Comparison of ENCODE assay signal across 13 mouse cellular contexts in genomic region chr5:114137481-114138276, GRCm38 (mm10). TPM values are rescaled to one million over a fixed set of nuclear protein-coding genes. Genes with fewer than 3 reads are reported as not detected.
DNase-seq lines count a peak whose midpoint lies in the region; ATAC-seq lines count a peak whose summit lies in the region.
"Had no signal": no experiment of that assay in that cellular context is flagged by ENCODE, and none has a peak within 500 bp of the region (broad histone marks: within the 10 kb centered on the region; RNA-seq: fewer than 3 reads in every experiment).

No protein-coding gene starts in this region.

- peaks cover 54% of the 10 kb centered on the region for H3K4me1 ChIP-seq in heart, embryonic 12.5 days (replicated peaks)
- H3K4me1 ChIP-seq in midbrain, embryonic 11.5 days (ENCODE audit: control insufficient read depth, insufficient read depth, low read length): peaks cover 6% of the 10 kb centered on the region
- peaks cover 30% of the 10 kb centered on the region for H3K4me1 ChIP-seq in midbrain, embryonic 10.5 days
- peaks cover 31% of the 10 kb centered on the region for H3K4me1 ChIP-seq in intestine, embryonic 16.5 days (ENCODE audit: control insufficient read depth, insufficient read depth, low read length)
- peaks cover 33% of the 10 kb centered on the region for H3K4me1 ChIP-seq in stomach, embryonic 16.5 days (ENCODE audit: control insufficient read depth, insufficient read depth, low read length)

- ATAC-seq in heart, embryonic 12.5 days (ENCODE audit: insufficient number of reproducible peaks, low FRiP score): no peak
- no peak for ATAC-seq in midbrain, embryonic 11.5 days (ENCODE audit: low FRiP score)
- peak; percentile 29 for ATAC-seq in intestine, embryonic 16.5 days
- peak; percentile 15; the same call in 1 of the 2 replicates for ATAC-seq in stomach, embryonic 16.5 days (ENCODE audit: insufficient read depth, low FRiP score)
- no peak for ATAC-seq in megakaryocyte progenitor cell, adult 5-6 weeks (replicated peaks; ENCODE audit: poor library complexity)

- 0 out of 2 replicates have a peak overlapping the region, but pooled peaks have one; percentile 40 for H3K9ac ChIP-seq in heart, embryonic 12.5 days
- H3K9ac ChIP-seq in midbrain, embryonic 11.5 days (ENCODE audit: low read length): 0 out of 2 replicates have a peak overlapping the region, but pooled peaks have one; percentile 15
- no peak overlapping the region for H3K9ac ChIP-seq in intestine, embryonic 16.5 days (ENCODE audit: low read depth, low read length)
- H3K9ac ChIP-seq in stomach, embryonic 16.5 days (ENCODE audit: low read length): peak overlapping the region; percentile 29; the same call in 1 of the 2 replicates
- H3K9ac ChIP-seq: embryonic facial prominence, embryonic 12.5 days; liver, embryonic 13.5 days had no signal

- 0 out of 2 replicates have a peak overlapping the region, but pooled peaks have one; percentile 9 for H3K4me2 ChIP-seq in heart, embryonic 12.5 days
- H3K4me2 ChIP-seq in midbrain, embryonic 11.5 days: no peak overlapping the region
- peak overlapping the region; percentile 22 for H3K4me2 ChIP-seq in intestine, embryonic 16.5 days (ENCODE audit: low read depth, low read length)
- H3K4me2 ChIP-seq in stomach, embryonic 16.5 days (ENCODE audit: low read depth, low read length): no peak overlapping the region
- H3K4me2 ChIP-seq: embryonic facial prominence, embryonic 12.5 days; liver, embryonic 13.5 days had no signal

- peaks cover 30% of the 10 kb centered on the region for H3K36me3 ChIP-seq in heart, embryonic 12.5 days
- H3K36me3 ChIP-seq in midbrain, embryonic 11.5 days (ENCODE audit: control insufficient read depth, insufficient read depth, low read length): peaks cover 8% of the 10 kb centered on the region; the same call in 1 of the 2 replicates
- H3K36me3 ChIP-seq in midbrain, embryonic 10.5 days: peaks cover 78% of the 10 kb centered on the region
- no peaks in the 10 kb centered on the region for H3K36me3 ChIP-seq in intestine, embryonic 16.5 days (ENCODE audit: control insufficient read depth, insufficient read depth, low read length)
- no peaks in the 10 kb centered on the region for H3K36me3 ChIP-seq in stomach, embryonic 16.5 days (ENCODE audit: control insufficient read depth, insufficient read depth, low read length)

- H3K27me3 ChIP-seq in heart, embryonic 12.5 days (replicated peaks): no peaks in the 10 kb centered on the region
- H3K27me3 ChIP-seq in midbrain, embryonic 11.5 days (ENCODE audit: control insufficient read depth, insufficient read depth, low read length): no peaks in the 10 kb centered on the region
- H3K27me3 ChIP-seq in midbrain, embryonic 10.5 days (ENCODE audit: low read depth, poor library complexity, severe bottlenecking): no peaks in the 10 kb centered on the region
- no peaks in the 10 kb centered on the region for H3K27me3 ChIP-seq in intestine, embryonic 16.5 days (replicated peaks; ENCODE audit: control insufficient read depth, insufficient read depth, low read length)
- no peaks in the 10 kb centered on the region for H3K27me3 ChIP-seq in stomach, embryonic 16.5 days (ENCODE audit: control insufficient read depth, insufficient read depth, low read length)
- H3K27me3 ChIP-seq: embryonic facial prominence, embryonic 12.5 days; liver, embryonic 13.5 days had no signal

- DNase-seq in heart, adult 18-20 months: no peak
- DNase-seq in midbrain, embryonic 11.5 days (ENCODE audit: low spot score, missing footprints): no peak
- DNase-seq in midbrain, embryonic 10.5 days (ENCODE audit: low spot score): no peak
- no peak for DNase-seq in spleen, postnatal 14 days (ENCODE audit: low spot score in 2 of 2)
- DNase-seq: adrenal gland, adult 8-10 months; cerebellum, adult 2 months; gastrocnemius, postnatal 10 days; liver, embryonic 13.5 days had no signal

- no peak overlapping the region for H3K4me3 ChIP-seq in heart, embryonic 12.5 days
- H3K4me3 ChIP-seq in midbrain, embryonic 11.5 days (ENCODE audit: low read depth, low read length): no peak overlapping the region
- no peak overlapping the region for H3K4me3 ChIP-seq in midbrain, embryonic 10.5 days
- H3K4me3 ChIP-seq in intestine, embryonic 16.5 days (ENCODE audit: low read length): no peak overlapping the region
- H3K4me3 ChIP-seq in stomach, embryonic 16.5 days (replicated peaks; ENCODE audit: low read length): no peak overlapping the region
- H3K4me3 ChIP-seq: embryonic facial prominence, embryonic 12.5 days; liver, embryonic 13.5 days had no signal

- no peaks in the 10 kb centered on the region for H3K9me3 ChIP-seq in heart, embryonic 12.5 days (replicated peaks)
- H3K9me3 ChIP-seq in midbrain, embryonic 11.5 days (ENCODE audit: control insufficient read depth, low read length): no peaks in the 10 kb centered on the region
- H3K9me3 ChIP-seq in midbrain, embryonic 10.5 days (replicated peaks): no peaks in the 10 kb centered on the region
- no peaks in the 10 kb centered on the region for H3K9me3 ChIP-seq in intestine, embryonic 16.5 days (ENCODE audit: control insufficient read depth, low read length)
- no peaks in the 10 kb centered on the region for H3K9me3 ChIP-seq in stomach, embryonic 16.5 days (replicated peaks; ENCODE audit: control insufficient read depth, low read length)
- H3K9me3 ChIP-seq: embryonic facial prominence, embryonic 12.5 days; liver, embryonic 13.5 days had no signal

- H3K27ac ChIP-seq in heart, embryonic 12.5 days (ENCODE audit: poor library complexity, severe bottlenecking): peak overlapping the region; percentile 85
- H3K27ac ChIP-seq in midbrain, embryonic 11.5 days (ENCODE audit: low read depth, low read length): no peak overlapping the region
- no peak overlapping the region for H3K27ac ChIP-seq in midbrain, embryonic 10.5 days (replicated peaks)
- peak overlapping the region; percentile 90 for H3K27ac ChIP-seq in intestine, embryonic 16.5 days (ENCODE audit: low read length)
- peak overlapping the region; percentile 84 for H3K27ac ChIP-seq in stomach, embryonic 16.5 days (ENCODE audit: low read length)
- H3K27ac ChIP-seq: liver, embryonic 13.5 days had no signal

- 74% methylated on average over 15 of the region's 15 CpGs for WGBS in heart, embryonic 12.5 days
- 93% methylated on average over 15 of the region's 15 CpGs for WGBS in midbrain, embryonic 11.5 days
- WGBS in midbrain, embryonic 10.5 days: 95% methylated on average over 15 of the region's 15 CpGs
- 73% methylated on average over 15 of the region's 15 CpGs for WGBS in intestine, embryonic 16.5 days
- 74% methylated on average over 15 of the region's 15 CpGs for WGBS in stomach, embryonic 16.5 days

RNA-seq across cellular contexts. Expression of gene Ung, which starts 7.5 kb away (rescaled TPM):
- polyA plus RNA-seq in heart, embryonic 12.5 days (2016; fragmentation: Nextera tagmentation; extraction: Ambion mirVana): 60.6 and 60.7 TPM in 2 replicates
- 10 to 100 TPM; 24.8 to 26.0 TPM for total RNA-seq in heart, adult 18-20 months (2021)
- 30.0 and 35.1 TPM in 2 replicates for polyA plus RNA-seq in midbrain, embryonic 11.5 days (2014; fragmentation: Nextera tagmentation; extraction: Ambion mirVana)
- polyA plus RNA-seq in midbrain, embryonic 10.5 days (2016; fragmentation: Nextera tagmentation; extraction: Ambion mirVana): 58.9 and 67.5 TPM in 2 replicates
- polyA plus RNA-seq in intestine, embryonic 16.5 days (2015; fragmentation: Nextera tagmentation; extraction: Ambion mirVana): 32.2 and 35.5 TPM in 2 replicates
- 33.4 and 34.3 TPM in 2 replicates for polyA plus RNA-seq in stomach, embryonic 16.5 days (2015; fragmentation: Nextera tagmentation; extraction: Ambion mirVana)
- 9.9 and 10.8 TPM in 2 replicates for total RNA-seq in megakaryocyte progenitor cell, adult 5-6 weeks (2015)
- 20.6 and 25.2 TPM in 2 replicates for total RNA-seq in megakaryocyte progenitor cell, adult 5-6 weeks (2017)

RNA-seq across cellular contexts. Expression of gene Acacb, which starts 8.7 kb away (rescaled TPM):
- 16.1 and 16.9 TPM in 2 replicates for polyA plus RNA-seq in heart, embryonic 12.5 days (2016; fragmentation: Nextera tagmentation; extraction: Ambion mirVana)
- 100 to 1,000 TPM; 238 to 247 TPM for total RNA-seq in heart, adult 18-20 months (2021)
- polyA plus RNA-seq in midbrain, embryonic 11.5 days (2014; fragmentation: Nextera tagmentation; extraction: Ambion mirVana): 1.6 and 1.7 TPM in 2 replicates
- polyA plus RNA-seq in midbrain, embryonic 10.5 days (2016; fragmentation: Nextera tagmentation; extraction: Ambion mirVana): 2.6 and 3.3 TPM in 2 replicates
- 1.1 and 1.4 TPM in 2 replicates for polyA plus RNA-seq in intestine, embryonic 16.5 days (2015; fragmentation: Nextera tagmentation; extraction: Ambion mirVana)
- 2.1 and 3.2 TPM in 2 replicates for polyA plus RNA-seq in stomach, embryonic 16.5 days (2015; fragmentation: Nextera tagmentation; extraction: Ambion mirVana)
- total RNA-seq in megakaryocyte progenitor cell, adult 5-6 weeks (2015): 0.24 and 0.30 TPM in 2 replicates
- total RNA-seq in megakaryocyte progenitor cell, adult 5-6 weeks (2017): 0.08 and 0.37 TPM in 2 replicates

RNA-seq across cellular contexts. Expression of gene Alkbh2, which starts 9.7 kb away (rescaled TPM):
- polyA plus RNA-seq in heart, embryonic 12.5 days (2016; fragmentation: Nextera tagmentation; extraction: Ambion mirVana): 8.7 and 11.0 TPM in 2 replicates
- total RNA-seq in heart, adult 18-20 months (2021): 1 to 10 TPM; 1.3 to 1.5 TPM
- polyA plus RNA-seq in midbrain, embryonic 11.5 days (2014; fragmentation: Nextera tagmentation; extraction: Ambion mirVana): 13.8 and 14.0 TPM in 2 replicates
- 12.2 and 12.8 TPM in 2 replicates for polyA plus RNA-seq in midbrain, embryonic 10.5 days (2016; fragmentation: Nextera tagmentation; extraction: Ambion mirVana)
- polyA plus RNA-seq in intestine, embryonic 16.5 days (2015; fragmentation: Nextera tagmentation; extraction: Ambion mirVana): 7.6 and 10.1 TPM in 2 replicates
- 4.8 and 6.1 TPM in 2 replicates for polyA plus RNA-seq in stomach, embryonic 16.5 days (2015; fragmentation: Nextera tagmentation; extraction: Ambion mirVana)
- total RNA-seq in megakaryocyte progenitor cell, adult 5-6 weeks (2015): 6.0 and 7.0 TPM in 2 replicates
- total RNA-seq in megakaryocyte progenitor cell, adult 5-6 weeks (2017): 5.7 and 5.9 TPM in 2 replicates

RNA-seq across cellular contexts. Expression of gene Svop, which starts 46.3 kb away (rescaled TPM):
- polyA plus RNA-seq in heart, embryonic 12.5 days (2016; fragmentation: Nextera tagmentation; extraction: Ambion mirVana): 0.06 and 0.15 TPM in 2 replicates
- total RNA-seq in heart, adult 18-20 months (2021): not detected
- polyA plus RNA-seq in midbrain, embryonic 11.5 days (2014; fragmentation: Nextera tagmentation; extraction: Ambion mirVana): 21.2 TPM in 2 replicates
- polyA plus RNA-seq in midbrain, embryonic 10.5 days (2016; fragmentation: Nextera tagmentation; extraction: Ambion mirVana): 8.9 and 17.7 TPM in 2 replicates
- 1.7 and 2.0 TPM in 2 replicates for polyA plus RNA-seq in intestine, embryonic 16.5 days (2015; fragmentation: Nextera tagmentation; extraction: Ambion mirVana)
- polyA plus RNA-seq in stomach, embryonic 16.5 days (2015; fragmentation: Nextera tagmentation; extraction: Ambion mirVana): 1.8 and 2.0 TPM in 2 replicates
- not detected in 2 replicates for total RNA-seq in megakaryocyte progenitor cell, adult 5-6 weeks (2015)
- not detected in 2 replicates for total RNA-seq in megakaryocyte progenitor cell, adult 5-6 weeks (2017)

Comparison
In these comparisons a context has a peak if more than half of its experiments do, and no peak if none do; other contexts are left out.
1. ATAC-seq: peak in intestine, embryonic 16.5 days (single experiment) and stomach, embryonic 16.5 days (single experiment); none in heart, embryonic 12.5 days (single experiment), midbrain, embryonic 11.5 days (single experiment) and megakaryocyte progenitor cell, adult 5-6 weeks (single experiment).
2. H3K27ac ChIP-seq: peak in heart, embryonic 12.5 days (single experiment), intestine, embryonic 16.5 days (single experiment) and stomach, embryonic 16.5 days (single experiment); none in midbrain, embryonic 11.5 days (single experiment) and midbrain, embryonic 10.5 days (single experiment).
3. H3K4me2 ChIP-seq: peak in heart, embryonic 12.5 days (single experiment) and intestine, embryonic 16.5 days (single experiment); none in midbrain, embryonic 11.5 days (single experiment) and stomach, embryonic 16.5 days (single experiment).